Mouse (Mus musculus): ENCODE measurements around the gene Hnrnpm.

- TF ChIP-seq CTCF (IDR thresholded peaks at IDR 0.05; ENCODE audit: control insufficient read depth, insufficient read depth, insufficient read length) (no peak), USF1 (IDR thresholded peaks at IDR 0.05; ENCODE audit: low read depth) (no peak), CEBPB (IDR thresholded peaks at IDR 0.05; ENCODE audit: low read depth) (no peak), MYOG (IDR thresholded peaks at IDR 0.05; ENCODE audit: control insufficient read depth, extremely low read depth, insufficient read length) (no peak), MAX (IDR thresholded peaks at IDR 0.05) (no peak), MYOD1 (IDR thresholded peaks at IDR 0.05; ENCODE audit: control insufficient read depth, insufficient read length, low read depth) (no peak)
Observed at GRCm38 (mm10) chr17:33714779-33715178, 28.1 kb upstream of the Hnrnpm start.

Measured in C2C12 (cell line).